Mouse (Mus musculus): ENCODE results near the gene Zfp638.
"Not testable (repeated sequence)": the region's sequence is repeated elsewhere in the genome, so short reads cannot be mapped to it uniquely, and the experiment has no call there.

The Zfp638 gene

DNA sequence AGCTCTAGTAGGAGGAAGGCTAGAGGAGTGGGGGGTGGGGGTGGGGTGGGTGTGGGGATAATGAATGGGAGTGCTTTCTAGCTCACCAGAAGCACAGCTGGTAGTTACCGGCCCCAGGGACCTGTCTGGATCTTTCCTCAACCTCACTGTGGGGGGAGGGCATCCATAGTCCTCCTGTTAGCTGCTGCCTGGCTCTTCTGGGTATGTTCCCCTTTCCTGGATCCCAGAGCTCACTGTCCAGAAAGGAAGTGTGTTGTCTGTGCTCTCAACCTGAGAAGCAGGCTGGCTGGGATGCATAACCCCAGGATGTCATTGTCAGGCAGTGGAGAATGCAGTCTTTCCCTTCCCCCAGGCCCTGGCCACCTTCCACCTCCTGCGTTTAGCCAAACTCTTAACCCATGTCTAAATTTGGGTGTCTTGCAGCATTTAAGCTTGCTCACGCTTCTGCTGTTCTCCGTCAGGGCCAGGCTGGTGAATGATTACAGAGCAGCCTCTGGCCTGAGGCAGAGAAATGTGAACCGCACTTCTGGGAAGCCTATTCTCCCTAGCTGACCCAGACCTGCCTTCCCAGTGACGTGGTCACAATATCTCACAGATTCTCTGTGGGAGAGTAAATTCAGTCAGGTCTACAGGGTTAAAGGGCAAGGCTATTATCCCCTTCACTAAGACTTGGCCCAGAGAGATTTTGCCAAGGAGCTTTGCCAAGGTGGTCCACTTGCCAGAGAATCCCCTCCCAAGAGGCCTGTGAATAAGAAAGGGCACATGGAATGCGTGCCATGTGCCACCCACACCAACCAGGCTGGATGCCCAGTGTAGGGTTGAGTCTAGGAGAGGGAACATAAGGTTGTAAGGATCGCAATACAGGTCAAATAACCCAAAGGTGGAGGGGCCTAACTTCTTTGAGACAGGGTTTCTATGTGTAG is 143.7 kb downstream of the Zfp638 start:
- no peak for DNase-seq (ENCODE audit: low spot score)

DNA sequence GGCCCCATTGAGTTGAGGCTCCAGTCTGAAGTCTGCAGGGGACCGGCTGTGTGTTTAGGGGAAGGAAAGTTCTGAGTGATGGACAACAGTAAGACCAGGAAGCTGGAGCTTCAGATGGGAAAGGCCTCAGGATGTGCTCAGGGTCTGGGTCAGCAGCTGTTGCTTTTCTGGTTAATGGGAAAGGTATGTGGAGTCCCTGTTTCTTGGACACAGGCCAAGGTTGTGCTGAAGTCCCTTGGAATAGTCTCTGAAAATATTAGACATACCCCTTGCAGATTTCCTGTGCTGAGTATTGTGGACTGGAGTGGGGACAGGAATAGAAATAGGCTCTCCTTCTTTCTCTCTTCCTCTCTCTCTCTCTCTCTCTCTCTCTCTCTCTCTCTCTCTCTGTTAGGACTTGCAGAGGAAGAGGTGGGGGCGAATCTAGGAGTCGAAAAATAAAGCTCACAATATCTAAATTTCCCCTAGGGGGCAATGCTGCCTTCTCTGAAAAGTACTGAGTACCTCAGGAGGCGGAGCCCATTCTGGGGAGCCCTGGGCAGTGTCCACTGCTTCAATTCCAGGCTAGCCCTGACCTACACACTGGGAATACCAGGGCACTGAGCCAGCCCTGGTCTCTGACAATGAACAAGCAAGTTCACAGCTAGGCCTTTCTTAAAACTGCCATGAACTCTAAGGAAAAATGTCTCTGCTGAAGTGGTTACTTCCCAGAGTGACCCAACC is 148.2 kb downstream of the Zfp638 start:
- not testable (repeated sequence) for DNase-seq (ENCODE audit: low spot score)

DNA sequence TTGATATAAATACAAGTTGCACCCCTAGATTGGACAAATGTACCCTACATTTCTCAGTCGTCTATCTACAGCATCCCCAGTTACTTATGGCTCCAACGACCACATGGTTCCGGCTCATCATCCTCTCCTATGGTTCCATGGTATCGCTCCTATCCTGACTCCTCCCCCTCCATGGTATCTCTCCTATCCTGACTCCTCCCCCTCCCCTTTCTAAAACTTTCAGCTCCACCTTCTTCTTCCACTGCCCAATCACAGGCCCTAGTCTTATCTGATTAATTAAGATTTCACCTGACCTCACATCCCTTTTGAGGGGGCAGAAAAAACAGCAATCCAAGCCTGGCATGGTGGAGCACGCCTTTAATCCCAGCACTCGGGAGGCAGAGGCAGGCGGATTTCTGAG is 149.9 kb downstream of the Zfp638 start:
- DNase-seq (ENCODE audit: low spot score) = no peak

DNA sequence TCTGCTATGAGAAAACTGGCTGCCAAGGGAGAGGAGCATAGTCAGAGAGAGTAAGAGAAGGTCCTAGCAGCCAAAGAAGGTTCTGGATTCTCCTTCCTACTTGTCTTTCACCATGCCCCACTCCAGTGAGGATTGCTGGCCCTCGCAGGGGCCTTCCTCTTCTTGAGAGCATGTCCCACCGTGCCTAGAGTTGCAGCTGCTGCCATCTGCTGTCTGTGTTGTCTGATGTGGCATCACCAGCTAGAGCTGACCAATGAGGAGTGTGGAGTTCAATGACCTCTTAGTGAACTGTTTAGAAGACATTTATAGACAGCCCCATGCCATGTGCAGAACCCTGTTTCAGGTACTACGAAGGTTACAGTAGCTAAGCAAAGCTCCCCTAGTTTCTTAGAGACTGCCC is 150.5 kb downstream of the Zfp638 start:
- no peak for DNase-seq (ENCODE audit: low spot score)

DNA sequence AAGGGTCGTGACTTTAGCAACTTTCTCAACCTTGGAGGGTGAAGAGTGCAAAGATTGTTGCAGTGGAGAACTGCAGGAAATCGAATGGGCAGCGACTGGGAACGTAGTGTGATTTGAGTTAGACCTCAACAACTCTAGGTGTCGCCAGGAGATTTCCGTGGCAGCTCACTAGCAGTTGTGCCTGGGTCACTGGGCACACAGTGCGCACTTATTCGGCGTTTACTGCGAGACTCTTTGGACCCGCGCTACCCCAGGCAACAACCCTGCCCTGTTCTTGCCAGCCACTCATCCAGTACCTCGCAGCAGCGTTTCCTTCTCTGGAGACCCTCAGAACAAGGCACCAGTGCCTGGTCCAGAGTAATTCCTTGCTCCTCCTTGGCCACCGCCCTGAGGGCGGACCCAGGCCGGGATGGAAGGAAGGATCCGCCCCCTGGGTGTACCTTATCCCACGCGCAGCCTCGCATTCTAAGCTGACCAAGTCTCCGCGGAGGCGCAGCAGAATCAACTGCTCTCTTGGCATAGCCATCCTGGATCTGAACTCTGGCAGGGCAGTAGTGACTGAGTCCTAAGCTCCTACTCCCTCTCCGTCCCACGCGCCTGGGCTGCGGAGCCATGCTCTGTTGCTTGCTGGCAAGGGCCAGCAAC is 152.1 kb downstream of the Zfp638 start:
- no peak for DNase-seq (ENCODE audit: low spot score)

DNA sequence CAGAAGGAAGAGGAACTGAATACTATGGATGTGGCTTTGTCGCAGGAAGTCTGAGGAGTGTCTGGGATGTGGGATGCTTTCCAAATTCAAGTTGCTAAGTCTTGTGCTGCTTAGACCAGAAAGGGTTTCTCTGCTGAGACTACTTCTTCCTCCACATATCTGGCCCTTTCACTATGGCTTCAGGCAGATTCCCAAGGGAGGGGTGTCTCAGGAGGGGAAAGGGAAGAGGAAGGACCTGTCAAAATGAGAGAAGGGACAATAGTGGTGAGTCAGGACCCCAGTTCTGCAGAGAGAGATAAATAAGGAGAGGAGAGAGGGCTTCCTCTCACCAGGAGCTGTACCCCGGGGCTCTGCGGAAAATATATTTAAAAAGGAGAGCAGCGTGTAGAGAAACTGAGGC is 153.1 kb downstream of the Zfp638 start:
- no peak for DNase-seq (ENCODE audit: low spot score)

DNA sequence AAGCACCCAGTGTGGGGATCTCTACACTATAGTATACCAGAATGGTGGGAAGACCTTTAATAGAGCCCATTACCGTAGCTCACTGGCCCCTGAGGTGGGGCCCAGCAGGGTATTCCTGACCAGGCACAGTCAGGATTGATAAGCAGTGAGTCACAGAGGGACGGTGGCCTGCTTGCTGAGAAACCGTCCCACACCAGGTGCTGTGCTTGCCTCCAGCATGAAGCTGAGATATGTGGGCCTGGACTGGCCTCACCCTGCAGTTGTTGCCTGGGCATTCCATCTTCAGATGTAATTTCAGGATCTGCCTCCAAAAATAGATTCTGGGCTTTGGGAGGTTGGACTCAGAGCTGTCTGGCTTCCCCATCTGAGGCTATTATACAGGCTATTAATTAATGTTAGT is 155.1 kb downstream of the Zfp638 start:
- DNase-seq (ENCODE audit: low spot score) = no peak

DNA sequence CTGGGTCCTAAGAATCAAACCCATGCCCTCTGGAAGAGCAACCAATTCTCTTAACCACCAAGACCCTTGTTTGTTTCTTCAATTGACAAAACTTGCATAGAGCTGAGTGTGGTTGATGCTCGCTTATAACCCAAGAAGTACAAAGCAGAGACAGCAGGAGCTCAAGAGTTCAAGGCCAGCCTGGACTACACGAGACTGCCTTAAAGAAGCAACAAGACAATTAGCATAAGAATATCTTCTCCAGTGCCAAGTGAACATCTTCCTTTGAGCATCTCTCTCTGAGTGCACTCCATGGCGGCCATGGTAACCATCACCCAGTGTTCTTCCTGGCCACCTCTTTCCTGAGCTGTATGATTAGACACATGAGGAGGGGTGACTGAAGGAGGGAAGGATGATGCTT is 158.7 kb downstream of the Zfp638 start:
- DNase-seq (ENCODE audit: low spot score) = no peak

DNA sequence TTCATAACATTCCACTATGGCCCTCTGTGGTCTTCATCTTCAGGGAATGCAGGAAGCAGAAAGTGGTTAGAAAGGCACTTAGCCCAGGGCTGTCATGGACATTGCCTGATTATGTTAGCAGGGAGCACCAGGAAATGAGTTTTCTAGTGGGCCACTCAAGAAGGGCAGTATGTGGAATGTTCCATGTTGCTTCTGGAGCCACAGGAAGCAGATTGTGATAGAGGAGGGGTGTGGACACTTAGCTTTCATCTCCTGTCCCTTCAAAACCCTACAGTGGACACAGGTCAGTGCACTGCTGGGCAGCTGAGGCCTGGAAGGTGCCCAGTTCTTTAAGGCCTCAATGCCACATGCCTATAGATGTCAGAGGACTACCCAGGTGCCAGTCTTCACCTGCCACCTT is 161.9 kb downstream of the Zfp638 start:
- no peak for DNase-seq (ENCODE audit: low spot score)

DNA sequence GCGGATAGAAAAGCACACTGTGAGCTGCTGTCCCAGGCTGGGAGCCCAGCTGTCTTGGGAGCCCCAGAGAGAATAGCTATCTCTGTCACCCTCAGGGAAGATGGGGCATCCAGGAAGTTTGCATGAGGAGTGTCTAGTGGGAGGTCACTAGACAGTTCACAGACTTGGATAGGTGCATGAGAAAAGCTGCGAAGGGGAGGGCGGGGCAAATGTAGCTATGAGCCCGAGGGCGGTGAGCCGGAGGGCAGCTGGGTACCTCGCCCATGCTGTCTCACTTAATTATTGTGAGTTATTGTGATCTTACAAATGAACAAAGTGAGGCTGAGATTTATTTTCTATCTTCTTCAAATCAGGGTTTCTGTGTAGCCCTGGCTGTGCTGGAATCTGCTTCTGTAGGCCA is 162.9 kb downstream of the Zfp638 start:
- DNase-seq (ENCODE audit: low spot score) = no peak

DNA sequence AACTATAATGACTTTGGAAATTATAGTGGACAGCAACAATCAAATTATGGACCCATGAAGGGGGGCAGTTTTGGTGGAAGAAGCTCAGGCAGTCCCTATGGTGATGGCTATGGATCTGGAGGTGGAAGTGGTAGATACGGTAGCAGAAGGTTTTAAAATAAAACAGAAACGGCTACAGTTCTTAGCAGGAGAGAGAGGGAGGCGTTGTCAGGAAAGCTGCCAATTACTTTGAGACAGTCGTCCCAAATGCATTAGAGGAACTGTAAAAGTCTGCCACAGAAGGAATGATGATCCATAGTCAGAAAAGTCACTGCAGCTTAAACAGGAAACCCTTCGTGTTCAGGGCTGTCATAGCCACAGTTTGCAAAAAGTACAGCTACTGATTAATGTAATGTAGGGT is 165.6 kb downstream of the Zfp638 start:
- DNase-seq (ENCODE audit: low spot score) = not testable (repeated sequence)
